Mouse (Mus musculus) lung, adult 2 months (tissue): ENCODE results near the gene Gse1.

Experiments
- CTCF ChIP-seq: fragments of 200-500 bp; IDR thresholded peaks from 2 replicates; pipeline ENCODE4 v1.5.1; 2011; ENCODE audit warnings: mild to moderate bottlenecking, low read length, control low read depth; ENCODE audit not compliant: insufficient read depth
- POLR2A ChIP-seq: fragments of 200-500 bp; IDR thresholded peaks from 2 replicates; pipeline ENCODE4 v1.6.1; 2011; ENCODE audit warnings: low read depth, mild to moderate bottlenecking, control low read depth, low read length, borderline replicate concordance; ENCODE audit errors: extremely low read depth

- no peak for TF ChIP-seq POLR2A
- no peak for TF ChIP-seq CTCF
These were observed 264.6 kb downstream of the Gse1 start for GRCm38 (mm10) chr8:120492881-120493220.
